In genomic region chr3:108857714-108858113, GRCm38 (mm10) we compare ENCODE assay signal across 1 mouse cellular context.
A peak's percentile ranks its signal among the peaks of the same experiment; 100 is the strongest.
TF ChIP-seq lines count a peak whose summit lies in the region.

No protein-coding gene starts in this region.

TF ChIP-seq in CH12.LX, 34 proteins besides CTCF, POLR2A, EP300 and RAD21:
- peak; percentile 92 for TF ChIP-seq ZNF384 (IDR thresholded peaks at IDR 0.05; ENCODE audit: low read depth, low read length)
- no peak for TF ChIP-seq MYC (IDR thresholded peaks at IDR 0.05; ENCODE audit: low read depth, low read length)
- TF ChIP-seq ZC3H11A (IDR thresholded peaks at IDR 0.05; ENCODE audit: low read depth, low read length) = no peak
- TF ChIP-seq CHD1 (IDR thresholded peaks at IDR 0.05; ENCODE audit: low read depth, low read length) = 0 out of 2 replicates have a peak, but pooled peaks have one; percentile 3
- TF ChIP-seq MAFK (IDR thresholded peaks at IDR 0.05; ENCODE audit: insufficient replicate concordance, low read length) = no peak
- TF ChIP-seq ETS1 (conservative IDR thresholded peaks at IDR 0.05; ENCODE audit: low read depth, low read length) = no peak
